Mouse (Mus musculus) T-helper 1 cell (primary cell): ENCODE data around the gene Lrrc61.

Experiments
- in situ Hi-C: fragments of 300-600 bp; cut with MboI, MseI; formaldehyde crosslinking; loops from one replicate; pipeline ENCODE4 v1.15.1; 2025; ENCODE audit warnings: high pct_unique_total_duplicates

The Lrrc61 gene

DNA sequence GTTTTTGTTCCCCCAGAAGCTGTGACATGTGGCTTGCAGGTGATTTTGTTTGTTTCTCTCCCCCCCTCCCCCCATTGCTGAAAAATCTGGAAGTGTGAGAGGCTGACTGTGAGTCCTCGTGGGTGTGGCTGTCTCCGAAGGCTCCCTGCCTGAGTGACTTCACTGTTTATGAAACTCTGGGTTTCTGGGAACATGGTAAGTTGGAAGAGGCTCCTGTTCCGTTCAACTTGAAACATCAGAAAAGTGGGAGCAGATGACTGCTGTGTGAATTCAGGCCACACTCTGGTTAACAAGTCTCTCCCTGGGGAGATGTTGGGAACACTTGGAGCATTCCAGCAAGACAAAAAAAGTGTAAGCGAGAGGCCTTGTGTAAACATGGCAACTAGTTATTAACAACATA lies 7.7 kb upstream of the Lrrc61 start:
- in situ Hi-C loops, result no loop called here

DNA sequence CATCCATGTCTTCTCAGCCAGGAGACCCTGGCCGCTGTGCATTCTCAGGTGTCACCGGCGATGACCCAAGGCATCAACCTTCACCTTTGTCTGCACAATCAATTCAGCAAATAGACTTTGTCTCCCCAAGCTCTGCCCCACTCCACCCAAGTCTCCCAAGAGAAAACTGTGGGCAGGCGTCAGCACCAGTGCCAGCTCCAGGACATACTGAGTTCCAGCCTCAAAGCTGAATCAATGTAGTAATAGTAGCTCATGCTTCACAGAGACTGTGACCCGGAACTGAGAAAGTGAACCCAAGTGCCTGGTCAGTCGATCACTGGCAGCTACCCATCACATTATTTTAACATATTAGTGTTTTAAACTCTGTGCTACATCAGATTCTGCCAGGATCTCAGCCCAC lies 6.3 kb upstream of the Lrrc61 start:
- in situ Hi-C loops, result no loop called here

DNA sequence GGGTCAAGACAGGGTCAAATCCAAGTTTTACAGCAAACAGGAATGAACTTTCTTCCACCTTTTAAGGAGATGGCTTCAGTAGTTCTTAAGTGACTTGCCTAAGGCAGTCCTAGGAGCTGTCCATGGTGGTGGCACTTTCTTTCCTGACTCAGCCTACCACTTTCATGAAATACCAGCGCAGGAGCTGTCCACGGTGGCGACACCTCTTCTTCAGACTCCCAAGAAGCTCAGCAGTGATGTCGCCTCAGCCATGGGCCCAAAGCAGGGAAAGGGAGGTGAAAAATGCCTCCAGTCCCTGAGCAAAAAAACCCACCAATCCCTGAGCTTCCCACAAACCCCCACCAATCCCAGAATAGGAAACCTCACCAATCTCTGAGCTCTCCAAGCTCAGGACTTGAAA lies 1.7 kb upstream of the Lrrc61 start:
- in situ Hi-C loops, result no loop called here

DNA sequence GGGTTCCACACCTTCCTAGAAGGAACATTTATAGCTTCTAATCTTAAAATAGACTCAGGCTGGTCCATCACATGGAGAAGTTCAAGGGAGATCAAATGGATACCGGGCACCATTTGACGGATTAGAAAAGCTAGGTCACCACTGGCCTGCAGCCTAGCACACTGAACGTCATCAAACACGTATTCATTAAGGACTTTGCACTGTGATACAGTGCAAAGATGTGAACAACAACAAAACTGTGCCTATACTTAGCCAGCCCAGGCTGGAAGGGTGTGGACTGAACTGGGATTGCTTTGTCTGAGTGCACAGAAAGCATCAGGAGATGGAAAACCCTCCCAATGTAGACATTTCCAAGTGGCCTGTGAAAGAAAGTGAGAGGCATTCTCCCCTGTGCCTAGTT lies 777 bp upstream of the Lrrc61 start:
- in situ Hi-C loops, result no loop called here

DNA sequence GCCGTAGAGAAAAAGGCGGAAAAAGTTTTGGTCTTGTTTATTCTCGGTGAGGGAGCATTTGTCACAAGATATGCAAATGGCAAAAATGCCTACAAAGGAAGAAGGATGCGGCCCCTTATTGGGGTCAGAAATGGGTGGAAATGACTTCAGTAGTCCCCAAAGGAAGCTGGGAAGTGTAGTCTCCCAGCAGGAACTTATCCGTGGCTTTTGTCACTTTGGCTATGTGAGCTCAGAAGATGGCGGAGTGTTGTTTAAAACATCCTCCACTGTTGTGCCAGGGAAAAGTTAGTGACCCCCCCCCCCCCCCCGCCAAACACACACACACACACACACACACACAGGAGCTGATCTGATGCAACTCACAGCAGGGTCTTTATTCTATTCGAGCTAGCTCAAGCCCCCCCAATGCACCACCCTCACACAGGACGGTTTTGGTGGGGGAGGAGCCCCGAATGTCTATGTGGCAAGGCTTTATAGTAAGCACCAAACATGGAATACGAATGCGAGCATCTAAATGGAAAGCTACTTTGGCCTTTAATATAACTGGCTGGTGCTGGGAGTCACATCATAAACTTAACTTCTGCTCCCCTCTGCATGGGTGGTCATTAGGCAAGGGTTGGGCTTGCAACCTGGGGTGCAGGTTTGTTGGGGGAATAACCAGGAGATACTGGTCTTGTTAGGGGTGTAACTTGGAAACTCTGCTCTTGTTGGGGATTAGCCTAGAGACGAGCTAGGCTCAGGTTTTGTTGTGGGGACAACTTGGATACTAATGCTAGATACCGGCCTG lies 701 bp downstream of the Lrrc61 start:
- in situ Hi-C loops, result no loop called here

DNA sequence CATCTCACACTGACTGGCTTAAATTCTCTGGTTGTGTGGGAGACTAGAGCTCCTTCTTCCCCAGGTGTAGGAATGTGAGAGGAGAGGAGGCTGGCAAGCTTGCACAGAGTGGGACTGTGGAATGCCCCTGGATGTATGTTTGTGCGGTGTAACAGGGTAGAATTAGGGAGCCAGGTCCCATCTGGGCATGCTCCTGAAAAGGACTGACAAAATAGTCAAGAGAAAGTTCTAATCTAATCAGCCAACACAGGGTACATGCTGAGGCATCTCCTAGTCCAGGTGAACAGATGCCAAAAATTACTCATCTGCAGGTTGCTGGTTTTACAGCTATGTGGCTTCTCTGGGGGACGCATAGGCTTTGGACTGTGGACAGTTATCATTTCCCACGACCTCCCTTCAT lies 1.4 kb downstream of the Lrrc61 start:
- in situ Hi-C loops, result no loop called here

DNA sequence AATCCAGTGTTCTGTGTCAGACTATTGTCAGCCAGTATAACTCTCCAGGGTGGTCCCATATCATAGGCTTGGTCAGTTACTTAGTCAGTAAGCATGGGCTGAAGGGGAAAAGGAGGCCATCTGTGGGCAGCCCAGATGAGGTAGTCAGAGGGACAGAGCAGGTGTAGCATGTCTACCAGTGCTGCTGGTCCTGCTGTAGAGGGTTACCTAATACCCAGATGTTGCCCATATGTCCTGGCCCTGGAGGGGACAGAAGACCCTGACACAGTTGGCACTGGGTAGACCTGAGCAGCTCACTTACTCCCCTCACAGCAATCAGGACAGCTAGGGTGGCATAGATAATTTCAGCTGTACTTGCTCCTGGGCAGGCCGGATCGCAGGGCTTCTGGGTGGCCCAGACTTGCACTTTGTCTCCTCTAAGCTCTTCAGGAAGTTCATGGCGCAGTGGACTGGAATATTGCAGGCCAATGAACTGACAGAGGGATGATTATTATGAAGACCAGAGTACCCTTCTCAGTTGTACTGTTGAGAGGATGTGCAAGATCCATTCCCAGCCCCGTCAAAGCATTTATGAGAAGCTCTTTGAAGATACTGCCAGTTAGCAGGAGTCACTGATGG lies 11.2 kb downstream of the Lrrc61 start:
- in situ Hi-C loops, result no loop called here

DNA sequence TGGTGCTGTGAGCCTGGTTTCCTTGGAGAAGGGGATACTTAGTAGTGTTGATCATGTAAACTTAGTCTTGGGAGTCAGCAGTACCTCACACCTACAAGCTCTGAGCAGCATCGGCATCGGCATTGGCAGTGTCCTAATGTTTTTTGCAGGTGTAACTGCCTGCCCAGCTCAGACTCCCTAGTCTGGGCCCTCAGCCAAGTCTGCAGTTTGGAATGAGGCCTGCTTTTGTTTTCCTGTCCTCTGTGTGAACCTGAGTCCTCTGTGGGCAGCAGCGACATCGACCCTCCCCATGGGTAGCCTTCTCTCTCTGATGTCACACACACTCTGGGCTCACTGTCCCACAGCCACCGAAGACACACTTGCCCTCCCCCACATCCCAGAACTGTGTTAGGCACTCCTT lies 11.7 kb downstream of the Lrrc61 start:
- in situ Hi-C loops, result no loop called here

DNA sequence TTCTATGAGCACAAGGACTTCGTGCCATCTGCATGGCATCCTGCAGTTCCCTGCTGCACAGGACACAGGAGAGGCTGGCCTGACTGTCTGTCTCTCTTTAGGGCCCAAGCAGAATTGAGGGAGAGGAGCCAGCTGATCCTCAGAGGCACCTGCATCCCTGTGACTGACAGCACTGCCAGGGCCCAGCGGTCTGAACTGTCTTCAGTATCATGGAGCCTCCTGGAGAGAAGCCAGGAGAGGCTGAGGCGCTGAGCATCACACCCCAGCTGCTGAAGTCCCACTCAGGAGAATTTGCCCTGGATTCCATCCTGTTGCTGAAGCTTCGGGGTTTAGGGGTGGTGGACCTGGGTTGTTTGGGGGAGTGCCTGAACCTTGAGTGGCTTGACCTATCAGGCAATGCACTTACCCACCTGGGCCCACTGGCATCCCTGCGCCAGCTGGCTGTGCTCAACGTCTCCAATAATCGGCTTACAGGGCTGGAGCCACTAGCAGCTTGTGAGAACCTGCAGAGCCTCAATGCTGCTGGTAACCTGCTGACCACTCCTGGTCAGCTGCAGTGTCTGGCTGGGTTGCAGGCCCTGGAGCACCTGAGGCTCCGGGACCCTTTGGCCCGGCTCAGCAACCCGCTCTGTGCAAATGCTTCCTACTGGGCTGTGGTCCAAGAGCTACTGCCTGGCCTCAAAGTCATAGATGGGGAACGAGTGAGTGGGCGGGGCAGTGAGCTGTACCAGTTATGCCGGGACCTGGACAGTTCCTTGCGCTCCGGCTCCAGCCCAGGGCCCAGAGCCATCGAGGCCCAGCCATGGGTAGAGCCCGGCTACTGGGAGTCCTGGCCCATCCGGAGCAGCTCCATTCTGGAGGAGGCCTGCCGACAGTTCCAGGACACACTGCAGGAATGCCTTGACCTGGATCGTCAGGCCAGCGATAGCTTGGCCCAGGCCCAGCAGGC lies 13.7 kb downstream of the Lrrc61 start:
- in situ Hi-C loops, result no loop called here

DNA sequence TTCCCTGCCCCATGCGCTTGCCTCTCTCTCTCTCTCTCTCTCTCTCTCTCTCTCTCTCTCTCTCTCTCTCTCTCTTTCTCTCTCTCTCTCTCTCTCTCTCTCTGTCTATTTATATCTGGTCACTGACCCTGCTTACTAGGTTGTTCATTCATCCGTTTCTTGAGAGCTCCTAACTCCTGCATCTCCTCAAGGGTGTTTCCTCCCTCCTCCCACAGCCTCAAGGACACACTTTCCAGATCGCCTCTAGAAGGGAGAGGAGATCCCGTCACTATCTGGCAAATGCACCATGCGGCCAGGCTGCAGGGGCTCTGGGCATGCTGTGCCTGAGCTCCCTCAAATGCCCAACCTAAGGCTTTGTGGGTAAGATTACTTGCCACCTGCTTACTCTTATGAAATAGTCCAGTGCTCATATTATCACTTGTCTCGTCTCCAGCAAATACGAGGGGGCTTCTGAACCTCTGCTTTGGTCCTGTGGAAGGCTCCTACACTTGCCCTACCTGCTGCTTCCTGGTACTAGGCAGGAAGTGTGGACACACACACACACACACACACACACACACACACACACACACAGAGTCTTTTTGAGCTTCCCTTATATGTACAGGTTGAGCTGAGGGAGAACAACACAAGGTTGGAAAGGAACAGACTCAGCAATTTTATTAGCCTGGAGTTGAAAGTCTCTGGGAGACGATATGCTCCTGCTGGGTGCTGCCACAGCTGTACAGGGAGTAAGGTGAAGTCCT lies 14.6 kb downstream of the Lrrc61 start:
- in situ Hi-C loops, result no loop called here

DNA sequence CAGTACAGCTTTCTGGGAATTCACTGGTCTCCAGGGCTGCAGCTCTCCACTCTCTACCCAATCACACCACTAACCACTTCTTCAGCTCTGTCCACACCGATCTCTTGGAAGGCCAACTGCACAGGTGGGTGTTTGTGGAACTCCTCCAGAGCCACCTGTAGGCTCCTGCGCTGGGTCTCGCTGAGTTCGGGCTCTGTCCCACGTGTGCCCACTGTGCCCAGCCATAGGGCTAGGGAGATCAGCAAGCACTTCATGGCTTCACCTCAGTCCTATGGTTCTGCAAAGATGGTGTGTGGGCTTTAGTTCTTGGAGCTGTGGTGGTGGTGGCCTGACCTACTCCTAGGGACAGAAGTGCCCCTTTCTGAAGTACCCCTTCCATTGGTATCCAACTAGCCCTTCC lies 17.4 kb downstream of the Lrrc61 start:
- in situ Hi-C loops, result no loop called here

DNA sequence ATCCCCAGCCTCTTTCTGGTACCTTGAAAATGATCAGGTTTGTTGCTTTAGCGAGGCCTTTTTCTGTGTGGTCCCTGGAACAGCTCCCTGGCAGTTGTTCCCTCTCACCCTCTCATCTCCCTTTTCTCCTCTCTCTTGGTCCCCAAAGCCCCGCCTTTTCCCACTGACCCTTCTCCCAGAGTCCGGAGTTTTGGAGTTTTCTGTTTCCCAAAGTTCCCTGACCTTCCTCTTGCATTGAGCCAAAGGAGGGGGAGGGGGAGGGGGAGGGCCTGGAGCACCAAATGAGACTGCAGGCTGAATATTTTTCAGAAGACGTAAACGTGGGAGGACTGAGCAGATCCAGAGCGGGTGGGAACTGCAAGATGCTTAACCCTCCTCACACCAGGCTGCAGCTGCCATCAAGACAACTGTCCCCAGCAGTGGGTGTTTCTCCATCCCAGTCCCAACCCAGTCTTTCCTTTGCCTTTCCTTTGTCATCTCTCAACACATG lies 18.0 kb downstream of the Lrrc61 start, which contains the start of gene Rarres2:
Rarres2 (minus strand) TSS at position 218 of the 490 bp plus-strand sequence.
- in situ Hi-C loops, result no loop called here

DNA sequence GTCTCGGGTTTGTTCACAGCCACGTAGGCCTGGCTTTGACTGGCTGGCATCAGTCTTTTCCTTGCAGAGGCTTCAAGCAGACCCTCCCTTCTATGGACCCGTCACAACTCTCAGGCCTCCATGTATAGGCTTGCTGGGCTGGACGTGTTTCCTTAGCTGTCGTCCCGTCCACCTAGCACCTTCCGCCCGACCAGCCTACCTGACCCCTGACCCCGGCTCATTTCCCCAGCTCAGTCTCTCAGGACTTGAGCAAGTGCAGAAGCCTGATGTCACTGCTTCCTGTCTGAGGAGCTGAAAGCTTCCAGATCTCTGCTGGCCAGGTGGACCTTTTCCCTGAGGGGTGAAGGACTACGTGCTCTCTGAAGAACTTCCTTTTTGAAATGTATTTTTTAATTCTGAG lies 18.7 kb downstream of the Lrrc61 start:
- in situ Hi-C loops, result no loop called here

DNA sequence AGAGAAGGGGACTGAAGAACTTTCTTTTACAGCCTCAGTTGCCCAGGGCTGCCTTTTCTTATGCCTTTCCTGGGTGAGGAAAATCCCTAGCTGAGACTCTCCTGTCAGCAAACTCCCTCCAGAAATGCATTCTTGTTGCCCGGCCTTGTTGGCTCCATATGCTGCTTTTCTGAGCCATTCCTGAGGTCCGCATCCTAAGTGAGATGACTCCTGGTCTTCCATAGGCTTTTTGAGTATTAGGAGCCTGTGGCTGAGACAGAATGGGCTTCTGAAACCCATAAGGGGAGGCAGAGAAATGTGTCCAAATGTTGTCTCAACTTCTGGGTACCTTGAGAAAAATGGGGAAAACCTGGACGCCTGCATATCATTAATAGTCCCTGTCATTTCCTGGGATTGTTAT lies 19.4 kb downstream of the Lrrc61 start:
- in situ Hi-C loops, result no loop called here

DNA sequence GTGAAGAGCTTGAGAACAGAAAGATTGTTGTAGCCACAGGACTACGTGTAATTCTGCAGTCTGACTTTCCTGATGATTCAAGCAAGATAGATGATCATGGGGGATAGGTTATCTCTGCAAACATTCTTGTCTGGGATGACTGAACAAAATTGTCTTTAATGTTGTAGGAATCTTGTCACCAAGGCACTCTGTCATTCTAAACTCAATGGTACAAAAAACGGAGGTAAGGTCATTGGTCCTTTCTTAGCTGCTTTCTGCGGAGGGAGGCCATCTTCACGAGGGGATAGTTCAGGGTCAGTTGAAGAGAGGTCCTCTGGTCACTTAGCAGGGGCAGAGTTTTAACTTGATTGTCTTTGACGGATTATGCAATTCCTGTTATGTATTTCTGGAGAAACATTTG lies 24.1 kb downstream of the Lrrc61 start:
- in situ Hi-C loops, result no loop called here

DNA sequence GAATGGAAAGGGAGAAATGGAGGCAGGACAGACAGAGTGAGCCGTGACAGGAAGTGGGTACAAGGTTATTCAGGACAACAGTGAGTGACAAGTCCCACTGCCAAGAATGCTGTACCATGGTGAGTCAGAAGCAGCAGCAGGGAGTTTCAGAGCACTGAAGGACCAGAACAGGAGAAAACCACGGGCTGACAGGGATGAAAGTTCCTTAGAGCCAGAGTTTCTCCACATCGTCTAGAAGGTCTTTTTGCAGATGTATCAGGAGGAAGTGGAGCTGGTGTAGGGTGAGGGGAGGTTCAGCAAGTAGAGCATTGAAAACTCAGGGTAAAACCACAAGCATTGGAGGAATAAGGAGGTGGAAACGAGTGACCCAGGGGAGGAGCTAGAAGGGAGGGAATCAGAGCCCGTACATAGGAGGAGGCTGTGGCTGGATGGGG lies 24.6 kb downstream of the Lrrc61 start:
- in situ Hi-C loops, result no loop called here

DNA sequence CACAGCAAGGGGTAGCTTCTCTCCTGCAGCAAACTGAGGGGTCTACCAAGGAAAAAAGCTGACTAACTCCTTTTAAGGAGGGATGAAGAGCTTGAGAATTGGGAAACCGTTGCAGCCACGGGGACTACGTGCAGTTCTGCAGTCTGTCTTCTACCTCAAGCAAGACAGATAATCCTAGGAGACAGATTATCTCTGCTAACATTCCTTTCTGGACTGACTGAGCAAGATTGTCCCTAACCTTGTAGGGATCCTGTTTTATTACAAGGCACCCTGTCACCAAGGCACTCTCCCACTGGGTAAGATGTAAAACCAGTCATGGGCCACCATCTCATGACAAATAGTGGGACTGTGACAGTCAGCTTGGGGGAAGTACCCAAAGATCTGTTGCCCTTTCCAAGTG lies 26.7 kb downstream of the Lrrc61 start:
- in situ Hi-C loops, result no loop called here

DNA sequence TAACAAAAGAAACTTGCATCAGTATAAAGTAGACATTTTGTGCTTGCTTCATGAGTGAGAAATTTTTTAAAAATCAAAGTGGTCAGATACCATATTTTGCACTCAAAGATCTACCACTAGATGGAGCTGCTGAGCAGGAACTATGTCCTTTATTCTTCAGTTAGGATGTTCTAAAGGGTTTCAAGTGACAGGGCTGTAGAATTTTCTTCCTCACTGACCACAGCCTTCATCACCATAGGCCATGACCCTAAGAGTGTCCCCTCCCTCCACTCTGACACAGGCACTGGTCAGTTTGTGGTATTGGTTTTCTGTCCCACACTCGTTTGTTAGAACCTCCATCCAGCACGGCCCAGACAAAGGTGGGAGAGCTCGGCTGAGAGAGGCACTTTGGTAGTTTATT lies 27.4 kb downstream of the Lrrc61 start:
- in situ Hi-C loops, result no loop called here

DNA sequence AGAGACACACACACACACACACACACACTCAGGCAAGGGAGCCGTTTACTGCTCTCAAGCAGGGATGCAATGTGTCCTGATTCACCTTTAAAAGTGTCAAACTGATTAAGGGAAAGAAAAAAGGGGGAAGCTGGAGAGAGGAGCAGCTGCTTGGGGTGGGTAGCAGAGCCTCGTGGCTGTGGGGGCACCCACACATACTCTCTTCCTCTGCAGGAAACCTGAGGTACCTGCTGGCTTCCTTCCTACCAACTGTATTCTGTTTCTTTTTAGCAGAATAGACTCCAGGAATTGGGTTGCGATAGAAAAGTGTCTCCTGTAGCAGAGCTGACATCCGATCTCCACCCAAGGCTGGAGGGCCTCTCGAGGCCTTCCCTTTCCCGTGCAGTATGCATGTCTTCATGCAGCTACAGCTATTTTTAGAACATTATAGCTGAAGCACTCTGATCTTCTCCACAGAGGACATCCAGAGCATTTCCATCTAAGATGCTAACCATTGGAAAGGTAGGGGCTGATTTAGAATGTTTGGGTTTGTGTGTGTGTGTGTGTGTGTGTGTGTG lies 34.7 kb downstream of the Lrrc61 start, which contains the start of gene Gm45021:
Gm45021 (plus strand) TSS at position 417 of the 557 bp plus-strand sequence.
- in situ Hi-C loops, result loop anchor here (5.0 kb wide), 1 partner anchor 77 kb away; no protein-coding TSS in a partner anchor

DNA sequence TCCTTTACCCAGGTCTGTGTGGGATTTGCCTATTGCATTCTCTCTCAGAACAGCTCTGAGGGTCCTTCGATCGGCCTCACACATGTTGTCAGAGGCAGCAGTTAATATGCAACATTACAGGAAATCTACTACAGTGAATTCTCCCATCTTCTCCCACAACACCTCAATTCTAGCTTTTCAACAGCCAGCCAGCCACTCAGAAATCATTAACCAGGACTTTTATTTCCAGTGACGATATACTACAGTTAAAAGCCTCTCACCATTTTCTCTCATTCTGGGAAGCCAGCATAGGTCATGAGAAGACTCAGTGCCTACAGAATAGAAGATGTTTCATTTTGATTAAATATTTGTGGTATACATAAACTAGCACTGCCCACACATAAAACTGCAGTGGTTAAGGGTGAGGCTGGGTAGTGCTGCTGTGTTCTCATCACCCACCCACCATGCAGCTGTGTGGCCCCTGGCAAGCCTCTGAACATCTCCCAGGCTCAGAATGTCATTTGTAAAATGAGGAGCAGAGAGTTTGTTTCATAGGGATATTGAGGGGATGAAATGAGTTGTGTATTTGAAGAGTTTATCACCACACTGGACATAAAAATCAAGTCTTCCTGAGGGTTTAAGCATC lies 36.7 kb downstream of the Lrrc61 start:
- in situ Hi-C loops, result no loop called here
